Mouse (Mus musculus): ENCODE results near the gene Gm3045.

The Gm3045 gene

DNA sequence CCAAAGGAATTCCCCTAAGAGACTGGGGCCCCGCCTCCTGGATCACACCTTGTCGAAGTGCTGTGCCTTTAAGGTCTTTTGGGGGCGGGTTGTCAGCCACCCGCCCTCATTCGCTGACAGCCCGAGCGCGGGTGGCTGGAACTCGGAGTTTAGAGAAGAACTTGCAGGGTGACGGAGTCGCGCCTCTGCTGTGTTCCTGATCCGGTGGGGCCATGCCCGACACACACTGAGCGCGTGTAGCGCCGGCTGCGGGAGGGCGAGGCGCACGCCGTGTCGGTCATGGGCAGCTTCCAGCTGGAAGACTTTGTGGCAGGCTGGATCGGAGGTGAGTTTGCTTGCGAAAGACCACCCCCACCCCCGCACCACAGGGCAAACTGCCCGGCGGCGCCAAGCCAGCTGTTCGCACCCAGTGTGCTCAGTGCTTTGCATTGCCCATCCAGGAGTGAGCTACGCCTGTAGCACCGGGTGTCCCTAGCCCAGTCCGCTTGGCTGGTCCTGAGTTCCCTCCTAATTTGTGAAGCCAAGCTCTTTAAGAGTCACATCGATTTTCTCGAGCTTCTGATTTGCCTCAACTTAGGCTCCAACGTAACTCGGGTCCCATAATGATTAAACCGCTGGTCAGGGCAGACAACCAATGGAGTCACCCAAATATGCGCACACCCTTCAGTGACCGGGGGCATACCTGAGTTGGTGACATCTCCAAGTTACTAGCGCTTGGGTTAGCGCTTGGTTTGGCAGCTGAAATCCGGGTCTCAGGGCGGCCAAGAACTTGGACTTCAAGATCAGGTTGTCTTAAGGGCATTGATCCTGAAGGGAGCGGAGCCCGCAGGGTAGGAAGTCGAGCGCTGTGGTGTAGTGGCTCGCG, 12.0 kb downstream of the Gm3045 start, which contains the start of gene Slc25a48:
Slc25a48 (plus strand) TSS at position 145 of the 865 bp plus-strand sequence.
- DNase-seq (ENCODE audit: low read depth, low spot score): no peak

DNA sequence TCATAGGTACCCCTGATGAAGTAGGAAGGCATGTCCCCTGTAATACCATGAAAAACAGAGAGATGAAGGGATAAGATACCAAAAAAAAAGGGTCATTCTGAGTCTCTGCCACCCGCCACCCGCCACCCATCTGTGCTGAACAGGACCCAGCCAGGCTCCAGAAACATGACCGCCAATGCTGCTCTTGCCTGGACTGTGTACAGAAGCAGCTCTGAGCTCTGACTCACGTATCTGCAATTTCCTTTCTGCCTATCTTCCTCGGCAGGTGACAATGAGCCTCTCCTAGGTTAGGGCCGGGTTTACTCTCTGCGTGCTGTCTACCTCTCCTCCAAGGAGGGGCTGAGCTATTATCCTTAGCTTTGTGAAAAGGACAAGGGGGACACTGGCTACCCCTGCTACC, 17.0 kb downstream of the Gm3045 start:
- no peak for DNase-seq (ENCODE audit: low read depth, low spot score)

DNA sequence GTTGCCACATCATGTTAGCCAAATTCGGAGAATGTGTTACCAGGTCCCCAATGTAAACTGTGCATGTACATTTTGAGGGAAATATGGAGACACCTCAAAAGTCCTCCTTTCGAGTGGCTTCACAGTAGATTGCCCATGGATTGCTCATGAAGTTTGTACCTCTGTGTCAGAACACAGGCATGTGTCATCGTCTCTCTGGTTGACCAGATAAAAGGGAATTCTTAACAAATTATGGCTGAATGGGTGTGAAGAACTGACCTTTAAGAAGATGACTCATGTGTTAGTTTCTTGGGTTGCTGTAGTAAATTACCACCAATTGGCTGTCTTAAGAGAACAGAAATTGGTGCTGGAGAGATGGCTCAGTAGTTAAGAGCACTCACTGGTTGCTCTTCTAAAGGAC, 17.7 kb downstream of the Gm3045 start:
- DNase-seq (ENCODE audit: low read depth, low spot score): no peak

DNA sequence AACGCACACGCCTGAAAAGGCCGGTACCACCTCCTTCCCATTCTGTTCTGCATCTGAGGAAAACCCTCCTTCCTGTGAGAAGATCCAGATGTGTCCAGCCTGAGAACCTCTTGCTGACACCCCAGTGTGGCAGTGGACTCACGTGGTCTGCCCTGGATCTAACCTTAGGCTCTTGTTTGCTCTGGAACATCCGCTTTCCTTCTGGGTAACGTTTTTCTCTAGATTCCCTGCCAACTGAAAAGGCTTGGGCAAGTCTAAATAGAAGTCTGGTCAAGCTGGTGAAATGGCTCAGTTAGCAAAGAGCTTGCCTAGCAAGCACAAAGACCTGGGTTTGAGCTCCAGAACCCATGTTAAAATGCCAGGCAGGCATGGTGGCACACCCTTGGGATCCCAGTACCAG, 18.6 kb downstream of the Gm3045 start:
- no peak for DNase-seq (ENCODE audit: low read depth, low spot score)

DNA sequence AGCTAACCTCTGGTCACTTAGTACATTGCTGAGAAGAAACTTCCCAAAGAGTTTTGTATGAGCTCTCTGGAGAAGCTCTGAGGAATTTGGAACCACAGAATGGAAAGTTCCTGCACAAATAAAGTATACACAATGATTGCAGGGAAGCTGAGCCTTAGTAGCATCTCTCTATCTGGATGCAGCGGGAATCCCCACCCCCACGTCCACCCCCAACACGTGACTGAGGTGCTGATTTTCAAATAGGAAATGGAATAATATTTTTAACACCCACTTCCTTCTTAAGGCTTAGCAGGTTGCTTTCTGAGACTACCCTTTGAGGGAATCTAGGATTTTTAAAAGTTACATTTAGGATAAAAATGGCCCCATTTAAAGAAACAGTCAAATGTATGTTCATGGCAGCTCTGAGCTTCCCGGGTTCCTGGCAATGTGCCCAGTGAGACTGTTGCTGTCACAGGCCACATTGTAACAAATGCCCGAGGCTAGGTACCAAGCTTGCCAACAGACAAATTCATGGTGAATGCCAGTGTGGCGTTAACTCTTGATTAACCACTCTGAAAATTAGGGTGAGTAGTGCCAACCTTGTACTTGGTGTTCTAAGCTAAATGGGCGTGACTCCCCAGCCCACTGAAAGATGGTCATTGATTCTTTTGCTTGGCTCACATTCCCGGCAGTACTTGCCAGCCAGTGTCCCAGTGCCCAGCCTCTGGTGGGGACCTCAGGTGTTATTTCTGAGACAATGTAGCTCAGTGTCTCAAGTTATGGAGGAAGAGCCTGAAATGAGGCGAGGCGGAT, 23.0 kb downstream of the Gm3045 start:
- DNase-seq (ENCODE audit: low read depth, low spot score): no peak

DNA sequence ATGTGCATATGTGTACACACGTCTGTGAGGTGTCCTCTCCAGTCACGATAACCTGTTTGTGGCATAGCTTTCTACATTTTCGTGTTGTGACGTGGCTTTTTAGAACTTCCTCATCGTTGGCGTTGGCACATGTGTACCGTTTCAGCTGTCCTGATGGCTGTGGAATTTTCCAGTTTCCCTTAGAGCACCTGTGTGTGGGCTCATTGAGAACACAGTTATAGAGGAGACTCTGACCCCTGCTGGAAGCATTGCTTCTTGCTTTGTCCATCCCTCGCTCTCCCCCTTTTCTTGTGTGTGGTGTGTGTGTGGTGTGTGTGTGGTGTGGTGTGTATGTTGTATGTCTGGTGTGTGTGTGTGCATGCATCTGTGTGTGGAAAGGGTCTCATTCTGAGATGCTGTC, 23.6 kb downstream of the Gm3045 start:
- DNase-seq (ENCODE audit: low read depth, low spot score): no peak

DNA sequence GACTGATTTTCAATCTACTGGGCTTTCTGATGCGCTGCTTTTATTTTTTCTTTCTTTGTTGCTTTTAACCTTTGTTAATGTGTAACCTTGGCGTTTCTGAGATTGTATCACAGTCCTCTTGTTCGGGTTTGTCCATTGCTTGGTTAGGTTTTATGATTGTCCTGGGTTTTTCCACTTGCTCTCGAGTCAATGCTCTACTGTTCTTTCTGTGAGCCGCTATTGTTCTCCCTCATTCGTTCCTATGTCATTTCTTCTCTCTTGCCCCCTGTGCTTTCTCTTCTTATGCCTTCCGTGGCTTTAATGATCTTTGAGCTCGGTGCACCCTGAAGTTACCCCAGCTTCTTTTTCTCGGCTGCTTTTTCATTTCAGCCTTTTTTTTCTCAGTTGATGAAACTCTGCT, 31.6 kb downstream of the Gm3045 start:
- no peak for DNase-seq (ENCODE audit: low read depth, low spot score)

DNA sequence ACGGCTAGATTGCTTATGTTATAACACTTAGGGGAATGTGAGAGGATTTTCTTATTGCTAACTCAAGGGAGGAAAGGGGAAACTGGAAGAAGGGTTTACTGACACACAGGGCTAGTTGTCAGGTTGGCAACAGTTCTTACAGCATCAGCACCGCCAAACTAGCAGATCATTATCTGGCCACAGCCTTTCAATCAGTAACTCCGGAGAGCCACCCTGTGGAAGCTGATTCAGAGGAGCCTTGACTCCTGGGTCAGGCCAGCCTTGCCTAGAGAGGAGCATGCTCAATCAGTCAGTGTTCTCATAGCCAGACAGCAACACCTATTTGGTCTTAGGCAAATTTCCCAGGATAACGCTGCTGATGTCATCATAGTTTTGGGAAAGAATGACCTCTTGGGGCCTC, 35.1 kb downstream of the Gm3045 start:
- DNase-seq (ENCODE audit: low read depth, low spot score): no peak

DNA sequence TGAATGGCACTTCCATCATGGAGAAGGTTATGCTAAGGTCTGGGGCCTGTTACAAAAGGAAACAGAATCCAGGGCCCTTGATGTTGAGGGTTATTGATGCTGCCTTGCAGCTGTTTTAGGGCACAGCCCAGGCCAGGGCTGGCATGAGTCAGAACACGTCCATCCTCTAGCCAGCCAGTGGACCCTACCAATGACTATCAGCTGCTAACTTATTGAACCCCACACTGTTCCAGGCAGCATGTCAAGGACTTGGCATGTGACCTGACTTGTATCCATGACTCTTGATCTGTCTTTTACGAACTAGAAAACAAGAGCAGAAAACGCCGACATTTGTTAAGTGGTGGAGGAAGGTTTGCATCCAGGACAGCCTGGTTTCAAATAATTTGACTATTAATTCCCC, 36.4 kb downstream of the Gm3045 start:
- no peak for DNase-seq (ENCODE audit: low read depth, low spot score)

DNA sequence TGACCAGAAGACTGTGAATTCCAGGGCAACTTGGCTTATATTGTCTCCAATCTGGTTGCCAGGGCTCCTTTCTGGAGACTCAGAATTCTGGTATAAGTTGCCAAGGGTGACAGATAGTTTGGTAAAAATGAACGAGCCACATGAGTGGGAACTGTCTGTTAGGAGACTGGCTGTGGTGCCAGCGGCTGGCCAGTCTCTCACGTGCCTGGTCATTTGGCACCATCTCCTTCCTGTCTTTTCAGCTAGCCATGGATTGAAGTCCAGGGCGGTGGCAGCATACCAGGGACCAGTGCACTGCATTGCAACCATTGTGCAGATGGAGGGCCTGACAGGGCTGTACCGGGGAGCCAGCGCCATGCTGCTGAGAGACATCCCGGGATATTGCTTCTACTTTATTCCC, 36.9 kb downstream of the Gm3045 start:
- DNase-seq (ENCODE audit: low read depth, low spot score): no peak

DNA sequence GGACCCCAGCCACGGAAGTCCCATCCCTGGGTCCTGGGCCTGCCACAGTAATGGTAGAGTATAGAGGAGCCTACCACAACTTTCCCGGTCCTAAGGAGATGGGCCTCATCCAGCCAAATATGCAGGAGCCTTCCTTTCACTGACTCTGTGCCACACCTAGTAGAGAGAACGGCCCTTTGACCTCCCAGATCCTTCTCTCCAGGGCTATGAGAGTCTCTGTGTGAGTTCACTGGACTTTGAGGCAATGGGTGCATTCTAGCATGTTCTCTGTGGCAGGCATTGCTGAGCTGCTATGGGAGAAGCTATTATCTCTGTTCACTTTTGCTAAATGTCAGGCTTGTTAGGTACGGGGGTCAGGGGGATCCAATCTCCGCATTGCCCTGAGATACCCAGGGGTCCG, 37.4 kb downstream of the Gm3045 start:
- DNase-seq (ENCODE audit: low read depth, low spot score): no peak

DNA sequence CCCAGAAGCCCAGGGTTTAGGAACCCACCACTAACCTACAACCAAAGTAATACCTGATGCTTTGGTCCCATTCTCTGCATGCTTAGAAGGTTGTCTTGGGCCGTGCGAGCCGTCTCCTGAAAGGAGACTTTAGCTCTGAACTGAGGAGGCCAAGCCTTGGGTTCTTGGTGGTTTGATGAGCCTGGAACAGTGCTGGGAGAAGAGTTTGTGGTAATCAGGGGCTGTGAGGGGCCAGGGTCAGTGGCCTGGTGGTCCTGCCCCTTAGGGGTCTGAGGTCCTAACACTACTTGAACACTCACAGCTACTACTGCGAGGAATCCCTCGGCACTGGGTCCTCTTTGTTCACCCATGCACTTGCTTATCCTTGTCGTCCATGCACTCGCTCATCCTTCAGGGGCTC, 41.4 kb downstream of the Gm3045 start:
- no peak for DNase-seq (ENCODE audit: low read depth, low spot score)

DNA sequence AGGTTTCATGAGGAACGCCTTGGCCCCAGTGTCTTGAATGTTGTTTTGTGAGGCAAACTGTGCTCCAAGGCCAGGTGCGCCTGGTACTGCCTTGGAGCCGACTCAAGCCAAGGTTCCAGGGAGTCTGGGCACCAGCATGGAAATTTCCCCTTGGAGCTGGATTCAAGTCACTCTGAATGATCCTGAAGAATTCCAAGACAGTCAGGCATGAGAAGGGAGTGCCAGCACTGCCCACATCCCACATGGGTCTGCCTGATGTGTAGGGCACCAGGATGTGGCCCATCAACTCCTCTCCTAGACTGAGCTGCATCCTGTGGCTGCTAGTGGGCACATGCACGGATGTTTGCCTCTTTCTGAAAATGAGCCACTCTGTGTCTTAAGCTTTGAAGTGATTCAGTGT, 42.1 kb downstream of the Gm3045 start:
- no peak for DNase-seq (ENCODE audit: low read depth, low spot score)

DNA sequence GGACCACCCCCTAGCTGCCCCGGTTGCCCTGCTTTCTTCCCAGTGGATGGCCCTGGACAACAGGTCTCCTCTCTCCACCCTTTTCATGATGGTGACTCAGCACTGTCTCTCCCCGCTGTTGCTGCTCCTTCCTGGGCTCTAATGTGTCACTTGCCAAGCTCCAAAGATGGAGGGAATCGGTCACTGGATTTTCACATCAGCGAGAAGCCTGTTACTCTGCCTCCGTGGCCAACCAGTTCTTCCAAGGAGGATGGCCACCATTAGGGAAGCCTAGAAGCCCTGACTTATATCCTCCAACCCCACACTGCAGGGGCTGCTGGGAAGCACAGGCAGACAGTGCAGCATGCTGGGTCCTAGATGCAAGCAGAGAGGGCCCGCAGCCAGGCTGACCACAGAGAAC, 44.8 kb downstream of the Gm3045 start:
- no peak for DNase-seq (ENCODE audit: low read depth, low spot score)

DNA sequence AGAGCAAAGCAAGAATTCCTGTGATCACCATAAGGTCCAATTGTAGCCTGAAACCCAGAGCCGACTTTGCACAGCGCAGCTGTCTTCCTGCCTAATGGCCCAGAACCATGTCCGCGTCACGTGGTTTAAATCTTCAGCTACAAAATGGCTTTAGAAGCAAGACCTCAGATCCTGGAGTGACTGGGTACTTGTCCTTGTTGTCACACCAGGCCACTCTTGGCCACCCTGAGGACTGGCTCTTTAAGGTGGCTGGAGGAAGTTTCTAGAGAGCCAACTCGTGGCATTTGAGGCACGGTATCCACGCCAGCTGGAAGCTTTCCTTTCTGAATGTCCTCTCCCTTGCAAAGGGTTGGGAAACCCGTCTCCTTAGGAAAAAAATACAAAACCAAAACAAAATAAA, 45.6 kb downstream of the Gm3045 start:
- no peak for DNase-seq (ENCODE audit: low read depth, low spot score)

DNA sequence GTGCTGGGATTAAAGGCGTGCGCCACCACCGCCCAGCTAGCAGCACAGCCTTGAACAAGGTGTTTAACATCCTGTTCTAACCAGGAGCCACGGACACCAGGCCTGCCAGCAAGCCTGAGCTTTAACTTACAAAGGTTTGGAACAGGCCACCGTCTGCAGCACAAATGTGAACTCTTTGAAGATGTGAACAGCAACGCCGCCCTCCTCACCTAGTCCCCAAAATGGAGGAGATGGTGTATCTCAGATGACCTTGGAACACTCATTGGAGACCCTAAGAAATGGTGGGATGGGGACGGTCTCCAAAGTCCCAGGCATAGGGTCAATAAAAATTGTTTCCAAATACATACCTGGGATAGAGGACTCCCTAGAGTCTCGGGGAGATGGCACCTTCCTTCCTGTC, 46.3 kb downstream of the Gm3045 start:
- DNase-seq (ENCODE audit: low read depth, low spot score): no peak

DNA sequence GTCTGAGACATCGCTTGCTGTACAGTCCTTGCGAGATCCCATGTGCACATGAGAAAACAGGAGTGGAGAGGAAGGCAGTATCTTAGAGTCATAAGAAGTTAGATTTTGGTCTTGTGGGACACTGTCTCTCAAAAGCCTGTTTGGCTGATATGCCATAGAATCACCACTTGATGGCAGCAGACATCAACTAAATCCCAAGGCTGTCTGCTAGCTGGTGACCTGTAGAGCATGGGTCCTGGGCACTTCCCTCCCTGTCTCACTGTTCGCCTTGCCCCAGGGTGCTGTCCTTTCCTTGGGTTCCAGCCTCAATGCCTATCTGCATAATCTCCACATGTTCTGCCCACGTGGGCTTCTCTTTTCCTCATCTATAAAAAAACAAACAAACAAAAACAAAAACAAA, 49.0 kb downstream of the Gm3045 start:
- DNase-seq (ENCODE audit: low read depth, low spot score): peak; percentile 65

DNA sequence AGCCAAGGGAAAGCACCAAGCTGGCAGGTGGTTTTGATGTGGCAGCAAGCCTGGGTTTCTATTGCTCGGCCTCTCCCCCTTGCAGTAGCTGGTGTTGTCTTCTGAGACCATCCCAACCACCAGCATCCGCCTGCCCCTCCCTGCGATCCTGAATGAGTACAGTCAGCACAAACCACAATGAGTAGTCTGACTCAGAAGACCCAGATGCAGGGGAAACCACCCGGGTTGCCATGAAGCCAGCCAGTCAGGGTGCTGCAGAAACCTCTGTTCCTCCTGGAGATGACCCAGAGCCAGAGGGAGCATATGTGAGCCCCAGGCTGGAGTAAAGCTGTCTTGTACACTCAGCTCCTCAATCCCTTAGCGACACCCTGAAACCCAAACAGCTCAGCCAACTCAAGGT, 50.4 kb downstream of the Gm3045 start:
- DNase-seq (ENCODE audit: low read depth, low spot score): no peak

DNA sequence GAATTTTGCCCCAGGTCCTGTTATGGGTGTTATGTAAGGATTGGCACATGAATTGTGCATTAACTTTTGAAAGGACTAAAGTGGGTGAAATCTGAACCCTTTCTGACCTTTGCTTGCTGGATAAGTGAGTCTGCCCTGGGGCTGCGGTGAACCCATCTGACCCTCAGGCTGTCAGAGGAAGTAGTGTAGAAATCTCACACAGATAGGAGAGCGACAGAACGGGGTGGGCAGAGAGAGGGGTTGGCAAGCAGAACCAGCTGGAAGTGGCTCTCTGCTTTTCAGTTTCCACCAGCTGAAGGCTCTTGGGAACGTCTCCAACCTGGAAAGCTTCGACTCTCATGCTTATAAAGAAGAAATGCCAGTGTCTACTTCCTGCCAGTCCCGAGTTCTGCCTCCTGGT, 50.9 kb downstream of the Gm3045 start:
- DNase-seq (ENCODE audit: low read depth, low spot score): no peak

DNA sequence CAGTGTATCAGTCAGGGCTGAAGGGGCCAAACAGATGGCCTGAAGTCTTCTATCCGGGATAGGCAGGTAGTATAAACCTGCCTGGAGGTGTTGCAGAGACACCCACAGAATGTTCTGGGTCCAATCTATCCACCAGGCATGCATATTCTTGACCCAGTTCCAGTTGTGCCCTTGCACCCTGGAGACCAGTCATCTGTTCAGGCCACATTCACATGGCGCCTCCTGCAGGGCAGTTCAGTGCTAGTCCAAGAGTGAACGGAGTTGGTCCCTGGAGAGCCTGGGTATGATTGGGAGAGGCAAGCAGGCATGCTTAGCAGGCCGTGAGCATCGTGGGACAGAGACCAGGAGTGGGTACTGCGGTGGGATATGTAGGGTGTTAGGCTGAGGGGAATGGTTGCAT, 51.6 kb downstream of the Gm3045 start:
- no peak for DNase-seq (ENCODE audit: low read depth, low spot score)

DNA sequence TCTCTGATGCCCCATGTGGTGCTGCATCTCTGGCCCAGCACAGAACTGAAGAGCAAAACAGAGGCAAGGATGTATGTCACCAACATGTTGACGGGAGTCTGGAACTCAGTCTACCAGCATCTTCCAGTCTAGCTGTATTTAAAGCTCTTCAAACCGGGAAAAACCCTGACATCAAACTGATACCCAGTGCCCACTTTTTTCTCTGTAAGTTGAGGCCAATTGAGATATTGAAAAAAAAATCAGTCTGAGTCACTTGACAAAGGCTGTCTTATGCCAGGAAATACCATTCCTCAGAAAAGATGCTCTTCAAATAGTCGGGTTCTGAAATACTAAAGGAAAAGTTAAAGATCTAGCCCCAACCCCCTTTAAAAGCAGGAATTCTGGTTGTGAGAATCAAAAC, 55.8 kb downstream of the Gm3045 start, which contains the start of gene Il9:
Il9 (minus strand) TSS at position 101 of the 400 bp plus-strand sequence.
- DNase-seq (ENCODE audit: low read depth, low spot score): no peak
